ENCODE assay signal across 14 mouse cellular contexts in the genomic region with DNA sequence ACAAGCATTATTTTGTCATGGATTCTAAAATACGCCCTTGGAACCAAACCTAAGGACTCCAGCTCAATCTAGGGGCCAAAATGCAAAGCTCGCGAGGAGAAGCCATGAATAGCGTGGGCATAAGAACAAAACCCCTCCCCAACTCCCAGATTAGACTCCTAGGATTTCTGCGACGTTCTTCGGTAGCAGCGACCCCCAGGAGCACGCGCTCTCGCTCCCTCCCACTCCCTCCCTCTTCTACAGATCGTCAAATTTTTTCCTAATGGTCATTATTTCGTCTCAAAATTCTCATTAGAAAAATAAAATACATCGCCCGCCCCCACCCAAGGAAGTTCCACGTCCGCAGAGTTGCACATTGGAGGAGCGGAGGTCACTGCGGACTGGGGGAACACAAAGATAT. TPM values are rescaled to one million over a fixed set of nuclear protein-coding genes. Genes with fewer than 3 reads are reported as not detected.
DNase-seq lines count a peak whose midpoint lies in the region; ATAC-seq and TF ChIP-seq lines count a peak whose summit lies in the region.
"Had no signal": no experiment of that assay in that cellular context is flagged by ENCODE, and none has a peak within 500 bp of the region (broad histone marks: within the 10 kb centered on the region; RNA-seq: fewer than 3 reads in every experiment).

No protein-coding gene starts in this region.

- no peak for DNase-seq in ES-E14 (ENCODE audit: low read depth, low spot score)
- DNase-seq in embryo, embryonic 10.5 days (ENCODE audit: low spot score), result peak; percentile 62
- DNase-seq in midbrain, embryonic 10.5 days (ENCODE audit: low spot score), result peak; percentile 51
- no peak for DNase-seq in kidney, adult 9 months
- DNase-seq in left cerebral cortex, adult 8-10 months (ENCODE audit: low spot score in 2 of 2), result no peak
- no peak for DNase-seq in frontal cortex, postnatal 36 days (ENCODE audit: low spot score in 2 of 2)
- DNase-seq: heart, postnatal 4 days; liver, embryonic 13.5 days; right cerebral cortex, postnatal 4 days had no signal

- H3K9ac ChIP-seq in ES-E14 (ENCODE audit: insufficient read depth, low read depth, low read length, poor library complexity, severe bottlenecking), result 0 out of 2 replicates have a peak overlapping the region, but pooled peaks have one; percentile 18
- H3K9ac ChIP-seq in forebrain, embryonic 15.5 days (replicated peaks), result peak overlapping the region; percentile 2; the same call in 1 of the 2 replicates
- no peak overlapping the region for H3K9ac ChIP-seq in heart, embryonic 12.5 days
- H3K9ac ChIP-seq: liver, embryonic 13.5 days had no signal

- peaks cover 2% of the 10 kb centered on the region; the same call in 1 of the 2 replicates for H3K36me3 ChIP-seq in ES-E14 (ENCODE audit: control insufficient read depth, insufficient read depth, low read length, poor library complexity, severe bottlenecking)
- no peaks in the 10 kb centered on the region for H3K36me3 ChIP-seq in forebrain, embryonic 15.5 days
- H3K36me3 ChIP-seq in midbrain, embryonic 10.5 days, result peaks cover 31% of the 10 kb centered on the region
- H3K36me3 ChIP-seq in heart, embryonic 12.5 days, result no peaks in the 10 kb centered on the region
- H3K36me3 ChIP-seq: G1E; liver, embryonic 13.5 days had no signal

- peaks cover 66% of the 10 kb centered on the region for H3K27me3 ChIP-seq in forebrain, embryonic 15.5 days
- H3K27me3 ChIP-seq in midbrain, embryonic 10.5 days (ENCODE audit: low read depth, poor library complexity, severe bottlenecking), result peaks cover 72% of the 10 kb centered on the region
- peaks cover 71% of the 10 kb centered on the region for H3K27me3 ChIP-seq in heart, embryonic 12.5 days (replicated peaks)

- ATAC-seq in forebrain, embryonic 15.5 days (replicated peaks), result no peak
- no peak for ATAC-seq in heart, embryonic 12.5 days (ENCODE audit: insufficient number of reproducible peaks, low FRiP score)

- peak overlapping the region; percentile 53 to 56 for H3K4me3 ChIP-seq in ES-E14 (ENCODE audit: insufficient read depth in 1 of 2, low read depth in 1 of 2, low read length in 2 of 2, poor library complexity in 1 of 2, severe bottlenecking in 1 of 2)
- H3K4me3 ChIP-seq in forebrain, embryonic 15.5 days, result peak overlapping the region; percentile 23
- H3K4me3 ChIP-seq in midbrain, embryonic 10.5 days, result peak overlapping the region; percentile 97
- no peak overlapping the region for H3K4me3 ChIP-seq in heart, embryonic 12.5 days
- H3K4me3 ChIP-seq: liver, embryonic 13.5 days had no signal

- under 1% methylated on average over 19 of the region's 19 CpGs for WGBS in forebrain, embryonic 15.5 days
- 0% methylated on average over 19 of the region's 19 CpGs for WGBS in midbrain, embryonic 10.5 days
- under 1% methylated on average over 19 of the region's 19 CpGs for WGBS in heart, embryonic 12.5 days

- H3K9me3 ChIP-seq in ES-E14 (ENCODE audit: control insufficient read depth, insufficient read depth, low read depth, low read length), result no peaks in the 10 kb centered on the region
- no peaks in the 10 kb centered on the region for H3K9me3 ChIP-seq in forebrain, embryonic 15.5 days
- H3K9me3 ChIP-seq in midbrain, embryonic 10.5 days (replicated peaks), result no peaks in the 10 kb centered on the region
- no peaks in the 10 kb centered on the region for H3K9me3 ChIP-seq in heart, embryonic 12.5 days (replicated peaks)
- H3K9me3 ChIP-seq: G1E; liver, embryonic 13.5 days had no signal

- no peak overlapping the region for H3K27ac ChIP-seq in ES-E14 (ENCODE audit: insufficient read depth, low read depth, low read length, poor library complexity, severe bottlenecking)
- H3K27ac ChIP-seq in forebrain, embryonic 15.5 days (replicated peaks), result peak overlapping the region; percentile 21; the same call in 1 of the 2 replicates
- peak overlapping the region; percentile 100 for H3K27ac ChIP-seq in midbrain, embryonic 10.5 days (replicated peaks)
- H3K27ac ChIP-seq in heart, embryonic 12.5 days (ENCODE audit: poor library complexity, severe bottlenecking), result no peak overlapping the region
- H3K27ac ChIP-seq: liver, embryonic 13.5 days had no signal

- H3K4me2 ChIP-seq in forebrain, embryonic 15.5 days (replicated peaks), result peak overlapping the region; percentile 25
- H3K4me2 ChIP-seq in heart, embryonic 12.5 days, result no peak overlapping the region
- H3K4me2 ChIP-seq: liver, embryonic 13.5 days had no signal

- peaks cover 3 to 4% of the 10 kb centered on the region in 2 experiments for H3K4me1 ChIP-seq in ES-E14 (ENCODE audit: control insufficient read depth in 2 of 2, insufficient read depth in 2 of 2, low read length in 2 of 2, poor library complexity in 1 of 2)
- peaks cover 40% of the 10 kb centered on the region for H3K4me1 ChIP-seq in forebrain, embryonic 15.5 days
- peaks cover 40% of the 10 kb centered on the region for H3K4me1 ChIP-seq in midbrain, embryonic 10.5 days
- H3K4me1 ChIP-seq in heart, embryonic 12.5 days (replicated peaks), result peaks cover 20% of the 10 kb centered on the region

- in situ Hi-C loops in ES-E14 (cut with MboI; ENCODE audit: low sequenced_read_pairs in 2 of 2, unreplicated experiment in 2 of 2), result no loop called here

TF ChIP-seq in ES-E14, 5 proteins besides CTCF, POLR2A, EP300 and RAD21:
- TF ChIP-seq CHD2 (IDR thresholded peaks at IDR 0.05; ENCODE audit: low read depth, low read length) (no peak), ZC3H11A (IDR thresholded peaks at IDR 0.05; ENCODE audit: borderline replicate concordance, low read depth, low read length) (no peak), HCFC1 (IDR thresholded peaks at IDR 0.05; ENCODE audit: borderline replicate concordance, insufficient read depth, low read length) (no peak), ZNF384 (IDR thresholded peaks at IDR 0.05; ENCODE audit: low read depth, low read length) (no peak), MAFK (IDR thresholded peaks at IDR 0.05; ENCODE audit: insufficient read depth, low read depth, low read length) (no peak)
TF ChIP-seq in ES-E14: peak in this region for 0.

RNA-seq across cellular contexts. Expression of gene Otx2, which starts 6.8 kb away (rescaled TPM):
- 12.3 and 16.3 TPM in 2 replicates for total RNA-seq in ES-E14 (2012; rRNA removed)
- polyA plus RNA-seq in forebrain, embryonic 15.5 days (2015; fragmentation: Nextera tagmentation; extraction: Ambion mirVana), result 10.7 and 18.8 TPM in 2 replicates
- polyA plus RNA-seq in midbrain, embryonic 10.5 days (2016; fragmentation: Nextera tagmentation; extraction: Ambion mirVana), result 149 and 169 TPM in 2 replicates
- total RNA-seq in left cerebral cortex, adult 8-10 months (2022), result 1 to 10 TPM in 3 of 4 experiments, under 1 TPM in 1; 0.50 to 3.8 (median 1.9) TPM
- polyA plus RNA-seq in heart, embryonic 12.5 days (2016; fragmentation: Nextera tagmentation; extraction: Ambion mirVana), result 0.15 TPM in 1 of 2 replicates, not detected in the other
- total RNA-seq: gastrocnemius, adult 8-10 months; heart, postnatal 4 days had no signal
- polyA plus RNA-seq: G1E; liver, embryonic 13.5 days; stomach, embryonic 16.5 days had no signal

Comparison
In these comparisons a context has a peak if more than half of its experiments do, and no peak if none do; other contexts are left out.
1. DNase-seq: peak in embryo, embryonic 10.5 days (single experiment) and midbrain, embryonic 10.5 days (single experiment); none in ES-E14 (single experiment), kidney, adult 9 months (single experiment), left cerebral cortex, adult 8-10 months (0 of 2) and frontal cortex, postnatal 36 days (0 of 2).
2. H3K27ac ChIP-seq: peak in forebrain, embryonic 15.5 days (single experiment) and midbrain, embryonic 10.5 days (single experiment); none in ES-E14 (single experiment) and heart, embryonic 12.5 days (single experiment).
3. RNA of gene Otx2, which starts 6.8 kb away (polyA plus RNA-seq): 149 to 169 TPM in midbrain, embryonic 10.5 days and 10.7 to 18.8 TPM in forebrain, embryonic 15.5 days; 0.15 TPM in heart, embryonic 12.5 days; every median in the first group is over 10 times any median in the second.